Mouse (Mus musculus) heart, adult 9 months (tissue): ENCODE measurements around the gene Dusp16.
A peak's percentile ranks its signal among the peaks of the same experiment; 100 is the strongest.
"Not testable (repeated sequence)": the region's sequence is repeated elsewhere in the genome, so short reads cannot be mapped to it uniquely, and the experiment has no call there.

Experiments used
- DNase-seq, 2 experiments: peaks; one replicate each; pipeline ENCODE4 v3.0.0; 2022; ENCODE audit warnings: low spot score in 2 of 2

Dusp16 gene

GRCm38 (mm10) chr6:134700451-134701210, 91.8 kb downstream of the Dusp16 start:
- DNase-seq, result peak; percentile 39 to 44

- no peak for DNase-seq
Measured at GRCm38 (mm10) chr6:134698243-134698642, 94.2 kb downstream of the Dusp16 start.

- DNase-seq, result no peak
Measured at GRCm38 (mm10) chr6:134696554-134696953, 95.9 kb downstream of the Dusp16 start.

GRCm38 (mm10) chr6:134696146-134696545, 96.3 kb downstream of the Dusp16 start:
- peak; percentile 72 to 76 for DNase-seq

- DNase-seq, result no peak
Measured at GRCm38 (mm10) chr6:134695625-134696024, 96.8 kb downstream of the Dusp16 start.

GRCm38 (mm10) chr6:134694988-134695387, 97.4 kb downstream of the Dusp16 start:
- no peak for DNase-seq

GRCm38 (mm10) chr6:134694498-134694897, 97.9 kb downstream of the Dusp16 start:
- no peak for DNase-seq

GRCm38 (mm10) chr6:134685515-134685914, 106.9 kb downstream of the Dusp16 start:
- DNase-seq, result no peak

- DNase-seq, result no peak
Measured at GRCm38 (mm10) chr6:134685040-134685439, 107.4 kb downstream of the Dusp16 start.

GRCm38 (mm10) chr6:134684354-134684915, 108.0 kb downstream of the Dusp16 start:
- DNase-seq, result no peak

- DNase-seq, result not testable (repeated sequence)
Measured at GRCm38 (mm10) chr6:134679330-134679729, 113.1 kb downstream of the Dusp16 start.

- DNase-seq, result no peak
Measured at GRCm38 (mm10) chr6:134678037-134678436, 114.4 kb downstream of the Dusp16 start.

- no peak for DNase-seq
Measured at GRCm38 (mm10) chr6:134677504-134677903, 114.9 kb downstream of the Dusp16 start.

GRCm38 (mm10) chr6:134673712-134674111, 118.7 kb downstream of the Dusp16 start:
- DNase-seq, result not testable (repeated sequence)

GRCm38 (mm10) chr6:134670881-134671411, 121.5 kb downstream of the Dusp16 start:
- DNase-seq, result peak; percentile 42 to 48

- no peak for DNase-seq
Measured at GRCm38 (mm10) chr6:134669179-134669865, 123.1 kb downstream of the Dusp16 start.

- DNase-seq, result no peak
Measured at GRCm38 (mm10) chr6:134668519-134668918, 123.9 kb downstream of the Dusp16 start.

GRCm38 (mm10) chr6:134665817-134666216, 126.6 kb downstream of the Dusp16 start:
- DNase-seq, result no peak
